Mouse (Mus musculus): ENCODE measurements at regions not wholly inside any gene's neighbourhood (a gene's known extent, or its start where the extent isn't known, plus 50 kb on each side); places are given as distances from the start of the nearest gene placed in this dataset.

GRCm38 (mm10) chr1:184138661-184139060 lies 104.6 kb upstream of the 1700056E22Rik start:
- no peak for DNase-seq (ENCODE audit: low spot score in 2 of 2)

- DNase-seq (ENCODE audit: low spot score in 2 of 2): no peak
Measured at GRCm38 (mm10) chr1:184130897-184131296, 96.8 kb upstream of the 1700056E22Rik start.

- no peak for DNase-seq (ENCODE audit: low spot score in 2 of 2)
Measured at GRCm38 (mm10) chr1:184127321-184127720, 93.2 kb upstream of the 1700056E22Rik start.

GRCm38 (mm10) chr1:184126909-184127308 lies 92.8 kb upstream of the 1700056E22Rik start:
- DNase-seq (ENCODE audit: low spot score in 2 of 2): no peak

Data from frontal cortex, postnatal 36 days (tissue).